Mouse (Mus musculus): ENCODE data around the gene Parn.
"Not testable (repeated sequence)": the region's sequence is repeated elsewhere in the genome, so short reads cannot be mapped to it uniquely, and the experiment has no call there.

Gene Parn

DNA sequence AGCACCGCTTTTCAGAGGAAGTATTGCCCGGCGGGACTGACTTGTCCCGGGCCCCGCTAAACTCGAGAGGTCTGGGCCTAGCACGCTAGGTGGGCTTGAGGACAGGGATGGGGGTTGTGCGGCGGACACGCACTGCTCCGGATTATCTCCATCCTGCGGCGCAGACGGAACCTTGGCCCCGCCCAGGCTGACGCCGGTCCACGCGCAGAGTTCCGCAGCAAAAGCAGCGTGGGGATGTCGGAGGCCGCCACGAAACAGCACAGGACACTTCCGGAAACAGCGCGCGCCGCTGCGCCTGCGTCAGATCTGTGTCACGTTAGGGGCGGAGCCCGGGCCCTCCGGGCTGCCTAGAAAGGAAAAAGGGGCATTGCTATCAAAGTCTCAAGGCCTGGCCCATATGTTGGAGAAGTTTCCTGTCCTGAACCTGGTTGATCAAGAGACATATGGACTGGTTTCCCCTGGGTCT, at the start of gene Parn:
Gene Parn, minus strand, starts transcription at position 293 of the 466 bp plus-strand sequence.
- peak; percentile 76 for DNase-seq (ENCODE audit: low read depth, low spot score)

DNA sequence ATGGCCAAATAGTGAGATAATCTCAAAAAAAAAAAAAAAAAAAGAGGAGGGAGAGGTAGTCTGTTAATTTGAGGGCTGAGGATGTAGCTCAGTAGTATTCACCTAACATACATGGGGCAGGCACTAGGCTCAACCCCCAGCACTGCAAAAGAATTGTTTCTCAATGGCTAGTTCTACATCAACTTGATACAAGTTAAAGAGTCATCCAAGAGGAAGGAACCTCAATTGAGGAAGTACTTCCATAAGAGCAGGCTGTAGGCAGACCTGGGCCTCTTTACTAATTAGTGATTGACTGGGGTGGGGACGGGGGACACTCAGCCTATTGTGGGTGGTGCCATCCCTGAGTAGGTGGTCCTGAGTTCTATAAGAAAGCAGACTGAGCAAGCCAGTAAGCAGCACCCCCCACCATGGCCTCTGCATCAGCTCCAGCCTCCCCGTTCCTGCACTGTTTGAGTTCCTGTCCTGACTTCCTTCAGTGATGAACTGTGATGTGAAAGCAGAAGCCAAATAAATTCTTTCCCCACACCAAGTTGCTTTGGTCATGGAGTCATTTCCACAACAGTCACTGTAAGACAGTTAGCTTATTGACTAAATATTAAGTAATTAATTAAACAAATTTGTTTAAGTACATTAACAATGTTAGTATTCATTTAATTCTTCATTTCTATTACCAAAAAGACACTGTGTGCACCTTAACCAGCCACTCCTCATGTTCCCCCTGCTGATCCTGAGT, 49.0 kb upstream of the Parn start:
- DNase-seq (ENCODE audit: low read depth, low spot score): no peak

DNA sequence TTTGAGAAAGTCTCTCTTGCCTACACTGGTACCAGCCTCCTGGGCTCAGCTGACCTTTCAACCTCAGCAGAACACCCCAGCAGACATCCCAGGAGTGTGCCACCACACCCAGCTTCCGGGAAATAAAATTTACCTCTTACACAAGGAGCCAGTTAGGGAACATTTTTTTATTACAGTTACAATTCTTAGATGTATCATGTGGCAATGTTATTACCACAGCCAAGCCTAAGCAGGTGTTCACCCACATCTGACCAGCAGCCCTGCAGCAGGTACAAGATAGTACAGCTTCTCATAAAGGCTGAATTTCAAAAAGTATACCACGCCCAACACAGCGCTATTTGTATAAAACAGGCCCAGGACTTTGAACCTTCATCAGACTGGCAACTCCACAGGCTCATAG, 46.9 kb upstream of the Parn start:
- no peak for DNase-seq (ENCODE audit: low read depth, low spot score)

DNA sequence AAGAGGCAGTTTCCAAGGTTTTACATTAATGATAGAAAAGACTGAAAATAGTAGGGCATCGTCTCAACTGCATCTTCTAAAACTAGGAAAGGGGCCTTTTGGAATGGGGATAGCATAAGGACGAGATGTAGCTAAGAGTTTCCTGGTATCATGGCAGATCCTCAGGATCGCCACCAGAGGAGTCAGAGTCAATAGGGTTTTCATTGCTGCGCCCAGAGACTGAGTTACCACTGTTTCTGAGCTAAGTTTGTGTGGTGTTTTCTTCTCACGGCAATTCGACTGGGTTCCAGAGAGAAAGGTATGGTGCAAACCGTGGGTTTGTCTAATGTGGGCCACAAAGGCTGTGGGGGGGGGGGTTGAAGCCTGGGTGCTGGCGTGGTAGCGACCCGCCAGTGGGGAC, 36.7 kb upstream of the Parn start:
- DNase-seq (ENCODE audit: low read depth, low spot score): no peak

DNA sequence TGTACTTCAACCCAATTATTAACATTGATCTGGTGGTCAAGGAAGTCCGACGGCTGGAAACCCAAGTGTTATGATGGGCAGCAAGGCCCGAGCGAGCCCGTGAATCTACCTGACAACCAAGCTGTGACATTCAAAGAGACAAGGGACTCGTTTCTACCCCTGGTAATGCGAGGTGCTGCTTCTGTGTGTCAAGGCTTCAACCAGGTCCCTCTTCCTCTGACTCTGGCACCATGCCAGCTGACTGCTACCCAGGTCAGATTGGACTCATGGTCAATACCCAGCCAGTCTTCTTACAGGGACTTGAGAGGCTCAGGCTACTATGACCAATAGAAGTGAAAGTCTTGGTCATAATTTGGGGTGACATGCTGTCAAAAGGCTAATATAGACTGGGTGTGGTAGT, 34.2 kb upstream of the Parn start:
- DNase-seq (ENCODE audit: low read depth, low spot score): no peak

DNA sequence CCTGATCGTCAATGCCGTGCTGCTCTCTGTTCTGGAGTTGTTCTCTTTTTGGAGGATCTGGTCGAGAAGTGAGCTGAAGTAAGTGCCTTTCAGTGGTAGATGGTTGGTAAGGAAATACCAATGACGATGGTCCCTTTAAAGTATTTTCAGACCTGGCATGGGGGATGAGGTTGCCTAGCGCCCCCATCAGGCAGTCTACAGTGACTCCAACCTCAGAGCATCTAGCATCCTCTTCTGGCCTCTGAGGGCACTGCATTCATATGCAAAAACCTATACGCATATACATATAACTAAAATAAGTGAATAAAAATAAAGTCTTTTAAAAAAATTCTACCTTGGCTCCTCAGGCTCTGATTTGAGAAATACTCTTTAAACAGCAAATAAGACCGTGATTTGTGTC, 31.0 kb upstream of the Parn start:
- DNase-seq (ENCODE audit: low read depth, low spot score): no peak

DNA sequence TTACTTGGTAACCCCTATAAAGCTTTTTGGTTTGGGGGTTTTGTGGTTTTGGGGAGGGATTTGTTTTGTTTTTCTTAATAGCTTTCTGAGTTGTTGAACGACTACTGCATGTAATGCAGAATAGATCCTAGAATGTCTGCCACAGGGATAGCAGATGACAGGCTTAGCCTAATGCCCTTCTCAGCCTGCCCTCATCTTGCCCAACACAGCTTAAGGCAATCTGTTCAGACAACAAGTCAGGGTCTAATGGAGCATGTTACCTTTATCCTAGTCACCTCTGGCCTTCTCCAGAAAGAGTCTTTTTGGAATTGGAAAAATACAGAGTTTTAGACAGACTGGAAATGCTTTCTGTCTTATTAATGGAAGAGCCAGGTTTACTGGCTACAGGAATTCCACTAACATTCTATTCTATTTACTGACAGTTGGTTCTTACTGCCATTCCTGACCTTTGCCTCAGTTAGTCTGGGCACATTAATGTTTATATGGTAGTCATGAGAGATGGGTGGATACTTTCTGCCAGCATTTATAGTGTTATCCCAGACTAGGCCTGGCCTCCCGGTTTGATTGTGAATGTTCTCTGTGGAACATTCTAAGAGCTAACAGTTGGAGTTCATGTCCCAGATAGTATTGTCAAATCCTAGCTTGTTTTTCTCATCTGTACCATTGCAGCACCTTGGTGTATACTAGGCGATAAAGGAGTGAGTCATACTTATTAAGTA, 10.8 kb upstream of the Parn start:
- no peak for DNase-seq (ENCODE audit: low read depth, low spot score)

DNA sequence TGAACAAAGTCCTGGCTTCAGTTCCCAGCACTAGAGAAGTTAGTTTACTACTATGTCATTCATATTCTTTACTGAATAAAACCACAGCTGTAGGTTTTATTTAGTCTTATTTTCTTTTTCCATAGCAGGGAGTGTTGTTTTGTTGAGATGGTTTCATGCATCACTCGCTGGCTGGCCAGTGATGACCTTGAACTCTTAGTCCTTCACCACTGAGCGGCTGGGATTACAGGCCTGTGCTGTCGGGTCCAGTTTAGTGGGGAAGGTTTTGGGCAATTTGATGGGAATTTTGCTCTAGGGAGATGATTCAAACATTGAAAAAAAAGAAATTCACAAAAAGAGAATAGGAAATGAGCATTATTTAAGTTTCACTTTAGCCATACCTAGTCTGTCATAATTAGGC, 6.5 kb upstream of the Parn start:
- no peak for DNase-seq (ENCODE audit: low read depth, low spot score)

DNA sequence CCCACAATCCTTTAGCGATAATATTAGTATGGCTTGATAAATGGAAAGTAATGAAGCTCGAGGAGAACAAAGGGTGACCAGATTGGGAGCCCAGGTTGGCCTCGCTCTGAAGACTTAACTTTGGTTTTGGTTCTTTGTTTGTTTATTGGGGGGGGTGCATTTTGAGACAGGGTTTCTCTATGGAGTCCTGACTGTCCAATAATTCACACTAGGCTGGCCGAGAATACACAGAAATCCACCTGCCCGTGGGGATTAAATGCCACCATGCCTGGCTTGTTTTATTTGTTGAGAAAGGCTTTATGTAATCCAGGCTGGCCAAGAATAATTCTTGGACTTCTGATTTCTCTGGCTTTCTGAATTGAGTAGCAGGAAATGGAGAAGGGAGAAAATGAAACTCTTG, 5.1 kb upstream of the Parn start:
- no peak for DNase-seq (ENCODE audit: low read depth, low spot score)

DNA sequence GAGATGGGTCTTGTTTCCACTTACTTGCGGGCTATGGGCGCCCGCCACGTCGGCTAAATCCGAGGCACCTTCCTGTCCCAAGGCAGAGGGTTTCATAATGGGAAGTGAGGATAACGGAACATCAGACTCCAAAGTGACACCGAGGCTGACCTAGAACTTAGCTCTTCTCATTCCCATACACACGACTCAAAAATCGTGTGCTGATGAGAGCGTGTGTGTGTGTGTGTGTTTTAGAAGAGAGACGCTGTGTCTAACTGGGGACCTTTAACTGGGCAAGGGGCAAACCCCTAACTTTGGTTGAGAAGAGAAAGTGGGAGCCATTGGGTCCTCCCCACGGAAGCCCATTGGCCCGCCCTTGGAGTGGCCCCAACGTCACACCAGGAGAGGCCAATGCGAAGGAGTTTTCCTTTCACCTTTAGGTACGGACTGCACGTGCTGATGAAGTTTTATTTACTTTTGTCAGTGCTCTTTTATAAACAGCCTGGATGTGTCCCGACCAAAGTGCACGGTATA, 4.5 kb upstream of the Parn start:
- DNase-seq (ENCODE audit: low read depth, low spot score): no peak

DNA sequence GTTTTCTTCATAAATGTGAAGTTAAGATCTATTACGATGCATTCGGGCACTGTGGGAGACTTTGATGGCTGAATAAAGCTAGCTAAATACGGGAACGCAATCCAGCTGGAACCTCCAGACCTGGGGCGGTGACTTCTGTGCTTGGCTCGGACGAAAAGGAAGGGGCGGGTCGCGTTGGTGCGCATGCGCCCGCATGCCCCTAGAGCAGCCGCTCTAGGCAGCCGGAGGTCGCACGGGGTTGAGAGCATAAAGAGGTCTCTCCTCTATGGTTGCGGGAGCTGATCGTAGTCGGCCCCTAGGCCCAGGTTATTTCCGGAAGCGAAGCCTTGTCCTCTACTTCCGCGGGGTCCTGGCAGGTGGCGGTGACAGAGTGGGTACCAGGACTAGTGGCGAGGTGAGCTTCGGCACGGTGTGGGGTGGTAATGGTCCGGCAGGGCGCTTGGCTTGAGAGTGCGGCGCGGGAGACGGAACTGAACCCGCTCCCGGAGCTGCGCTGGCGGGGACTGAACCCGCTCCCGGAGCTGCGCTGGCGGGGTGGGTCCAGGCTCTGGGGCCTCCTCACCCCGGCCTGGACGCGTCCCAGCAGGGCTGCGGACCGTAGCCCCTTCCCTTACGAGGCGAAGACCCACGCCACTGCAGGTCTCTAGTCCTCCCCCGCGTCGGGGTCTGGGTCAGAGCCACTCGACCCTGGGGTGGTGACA, 3.9 kb upstream of the Parn start, which contains the start of the genes Bfar and 3110001I22Rik:
Gene Bfar, plus strand, starts transcription at position 174 of the 701 bp plus-strand sequence.
Gene 3110001I22Rik, plus strand, starts transcription at position 245 of the 701 bp plus-strand sequence.
- peak; percentile 89 for DNase-seq (ENCODE audit: low read depth, low spot score)

DNA sequence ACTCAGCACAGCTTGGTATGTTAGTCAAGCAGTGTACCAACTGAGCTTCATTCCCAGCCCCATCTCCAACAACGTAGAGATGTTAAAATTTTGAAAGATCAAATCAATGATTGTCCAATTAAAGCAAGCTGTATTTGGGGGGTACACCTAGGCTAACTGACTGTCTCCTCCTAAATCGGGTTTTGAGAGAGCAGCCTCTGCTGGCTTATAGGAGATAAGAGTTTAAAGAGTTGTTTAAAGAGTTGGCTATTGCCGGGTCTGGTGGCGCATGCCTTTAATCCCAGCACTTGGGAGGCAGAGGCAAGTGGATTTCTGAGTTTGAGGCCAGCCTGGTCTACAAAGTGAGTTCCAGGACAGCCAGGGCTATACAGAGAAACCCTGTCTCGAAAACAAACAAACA, 2.9 kb upstream of the Parn start:
- DNase-seq (ENCODE audit: low read depth, low spot score): not testable (repeated sequence)

DNA sequence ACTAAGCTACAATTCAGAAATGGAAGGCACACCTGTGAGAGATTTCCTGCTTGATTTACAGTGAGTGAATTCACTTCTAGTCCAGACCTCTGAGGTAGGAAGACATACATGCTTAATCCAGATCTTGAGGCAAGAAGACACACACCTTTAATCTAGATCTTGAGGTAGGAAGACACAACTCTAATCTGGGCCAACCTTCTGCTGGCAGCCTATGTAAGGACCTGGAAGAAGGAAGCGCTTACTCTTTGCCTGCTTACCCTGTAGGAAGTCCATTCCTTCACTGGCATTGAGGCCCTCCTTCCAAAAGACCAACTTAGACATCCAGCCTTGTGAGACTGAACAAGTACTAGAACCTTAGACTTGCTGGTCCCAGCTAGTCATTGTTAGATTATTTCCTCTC, 1.3 kb upstream of the Parn start:
- no peak for DNase-seq (ENCODE audit: low read depth, low spot score)

DNA sequence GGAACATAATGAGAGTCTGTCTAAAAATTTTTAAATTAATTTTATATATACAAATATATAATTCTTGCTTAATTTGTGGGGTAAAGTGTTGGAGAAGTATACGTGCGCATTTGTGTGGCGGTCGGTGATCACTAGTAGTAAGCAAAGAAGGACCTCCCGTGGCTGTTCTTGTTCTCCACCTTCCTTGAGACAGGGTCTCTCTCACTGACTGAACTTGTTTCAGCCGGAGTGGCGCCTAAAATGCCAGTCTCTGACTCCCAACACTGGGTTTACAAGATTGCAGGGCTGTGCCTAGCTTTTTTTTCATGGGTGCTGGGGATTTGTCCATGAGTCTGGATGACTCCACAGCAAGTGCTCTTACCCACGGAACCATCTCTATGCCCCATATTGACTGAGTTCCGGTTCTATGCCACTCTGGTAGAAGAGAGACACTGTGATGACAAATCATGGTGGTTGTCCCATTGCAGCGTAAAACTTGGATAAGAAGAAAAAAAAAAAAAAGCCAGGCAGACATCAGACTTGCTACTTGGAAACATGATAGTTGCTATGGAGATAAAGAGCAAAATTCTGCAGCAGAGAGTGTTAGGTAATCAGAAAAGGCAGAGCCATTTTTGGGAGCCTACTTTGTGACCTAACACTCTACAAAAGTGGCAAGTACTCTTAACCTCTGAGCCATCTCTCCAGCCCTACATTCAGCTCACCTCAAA, 585 bp upstream of the Parn start:
- no peak for DNase-seq (ENCODE audit: low read depth, low spot score)

DNA sequence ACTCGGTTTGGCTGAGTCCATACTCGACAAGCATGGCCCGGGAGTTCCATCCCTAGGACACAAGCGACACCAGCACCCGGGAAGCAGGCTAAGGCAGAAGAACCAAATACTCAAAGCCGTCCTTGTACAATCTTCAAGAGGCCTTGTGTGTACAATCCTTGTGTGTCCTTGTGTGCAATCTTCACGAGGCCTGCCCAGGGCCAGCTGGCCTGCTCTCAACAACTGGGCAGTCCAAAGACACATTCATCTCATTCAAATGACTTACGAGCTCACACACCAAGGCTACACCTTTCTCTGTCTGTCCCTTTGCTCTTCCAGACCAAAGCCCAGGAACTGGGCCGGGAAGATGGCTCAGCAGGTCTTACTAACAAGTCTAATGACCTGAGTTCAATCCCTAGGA, 7.2 kb downstream of the Parn start:
- no peak for DNase-seq (ENCODE audit: low read depth, low spot score)

DNA sequence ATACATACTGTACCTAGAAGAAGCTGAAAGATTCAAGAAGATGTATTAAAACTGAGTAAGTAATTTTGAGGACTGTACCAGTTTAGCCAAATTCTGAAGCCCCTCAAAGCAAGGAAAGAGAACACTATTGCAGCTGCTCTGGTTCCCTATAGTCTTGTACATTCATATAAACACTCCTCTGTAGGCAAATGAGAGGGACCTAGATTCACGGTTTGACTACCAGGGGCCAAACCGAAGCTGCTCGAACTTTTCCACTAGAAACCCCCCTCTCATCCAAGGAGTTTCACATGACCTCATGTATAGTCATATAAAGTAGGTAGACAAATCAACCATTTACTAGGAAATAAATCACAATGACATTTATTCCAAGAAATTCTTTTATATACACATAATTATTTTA, 9.1 kb downstream of the Parn start:
- no peak for DNase-seq (ENCODE audit: low read depth, low spot score)

DNA sequence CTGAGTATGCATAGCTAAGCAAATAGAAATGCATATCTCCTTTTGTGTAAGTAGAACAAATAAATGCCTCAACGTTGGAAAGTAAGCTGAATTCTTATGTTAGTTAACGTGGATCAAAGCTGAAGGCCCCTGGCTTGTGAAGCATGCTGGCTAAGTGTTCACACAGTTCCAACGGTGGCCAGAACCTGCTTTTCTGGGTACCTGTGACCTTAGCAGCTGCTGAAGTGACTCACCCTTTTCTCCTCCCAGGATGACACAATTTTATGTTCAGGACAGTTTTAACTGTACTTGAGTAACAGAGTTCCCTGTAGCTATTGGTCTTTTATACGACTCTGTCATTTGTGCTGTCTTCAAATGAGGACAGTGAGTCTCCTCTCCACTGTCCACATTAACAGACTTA, 22.0 kb downstream of the Parn start:
- no peak for DNase-seq (ENCODE audit: low read depth, low spot score)

DNA sequence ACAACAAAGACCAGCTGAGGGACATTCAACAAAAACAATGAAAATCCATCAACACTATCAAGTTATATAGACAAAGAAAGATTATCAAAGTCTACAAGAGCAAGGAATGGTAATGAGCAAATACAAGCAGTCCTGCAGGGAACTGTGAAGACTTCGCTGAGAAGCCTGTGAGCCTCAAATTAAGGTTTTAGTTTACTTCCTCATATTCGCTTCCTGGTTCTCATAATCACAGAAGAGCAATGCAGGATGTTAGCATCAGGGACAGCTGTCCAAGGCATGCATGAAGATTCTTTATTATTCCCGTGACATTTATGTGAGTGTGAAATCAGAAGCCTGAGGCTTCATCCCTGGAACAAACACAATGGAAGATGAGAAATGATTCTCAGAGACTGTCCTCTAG, 23.5 kb downstream of the Parn start:
- no peak for DNase-seq (ENCODE audit: low read depth, low spot score)

DNA sequence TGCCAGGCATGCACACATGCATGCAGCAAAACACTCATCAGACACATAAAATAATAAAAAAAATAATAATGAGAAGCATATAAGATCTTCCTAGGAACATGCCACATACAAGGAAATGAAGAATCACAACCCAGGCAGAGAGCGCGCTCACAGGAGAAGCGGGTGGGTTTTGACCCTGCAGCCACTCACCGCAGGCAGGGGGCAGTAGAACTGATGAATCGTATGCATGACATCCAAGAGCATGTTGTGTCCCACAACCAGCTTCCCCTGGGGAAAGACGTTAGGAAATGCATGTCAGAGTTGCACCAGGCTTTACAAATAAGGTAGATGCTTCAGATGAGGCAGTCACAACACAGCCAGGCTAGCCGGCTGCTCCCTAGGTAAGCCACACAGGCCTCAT, 27.9 kb downstream of the Parn start:
- DNase-seq (ENCODE audit: low read depth, low spot score): no peak

DNA sequence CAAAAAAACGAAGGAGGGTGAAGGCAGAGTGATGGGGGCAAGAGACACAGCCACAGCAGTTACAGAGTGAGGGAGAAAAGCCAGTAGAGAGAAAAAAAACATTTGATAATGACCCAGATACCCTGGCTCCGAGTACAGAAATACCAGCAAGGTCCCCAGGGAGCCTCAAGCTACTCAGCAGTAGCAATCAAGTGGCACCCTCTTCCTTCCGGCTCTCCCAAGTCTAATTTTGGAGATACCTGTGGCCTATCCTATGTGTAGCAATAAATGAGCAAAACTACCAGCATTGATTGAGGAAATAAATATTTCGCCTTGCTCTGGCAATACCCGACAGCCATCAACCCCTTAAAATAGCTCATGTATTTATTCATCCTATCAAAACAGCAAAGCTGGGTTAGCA, 28.5 kb downstream of the Parn start:
- no peak for DNase-seq (ENCODE audit: low read depth, low spot score)

DNA sequence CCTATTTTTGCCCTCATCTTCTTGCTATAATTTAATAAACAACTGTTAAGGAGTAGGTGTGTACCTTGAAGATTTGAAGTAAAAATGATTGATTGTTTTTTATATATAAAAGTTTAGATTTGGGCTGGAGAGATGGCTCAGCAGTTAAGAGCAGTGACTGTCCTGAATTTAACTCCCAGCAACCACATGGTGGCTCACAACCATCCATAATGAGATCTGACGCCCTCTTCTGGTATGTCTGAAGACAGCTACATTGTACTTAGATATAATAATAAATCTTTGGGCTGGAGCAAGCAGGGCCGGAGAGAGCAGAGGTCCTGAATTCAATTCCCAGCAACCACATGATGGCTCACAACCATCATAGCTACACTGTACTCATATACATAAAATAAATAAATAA, 29.8 kb downstream of the Parn start:
- DNase-seq (ENCODE audit: low read depth, low spot score): not testable (repeated sequence)

DNA sequence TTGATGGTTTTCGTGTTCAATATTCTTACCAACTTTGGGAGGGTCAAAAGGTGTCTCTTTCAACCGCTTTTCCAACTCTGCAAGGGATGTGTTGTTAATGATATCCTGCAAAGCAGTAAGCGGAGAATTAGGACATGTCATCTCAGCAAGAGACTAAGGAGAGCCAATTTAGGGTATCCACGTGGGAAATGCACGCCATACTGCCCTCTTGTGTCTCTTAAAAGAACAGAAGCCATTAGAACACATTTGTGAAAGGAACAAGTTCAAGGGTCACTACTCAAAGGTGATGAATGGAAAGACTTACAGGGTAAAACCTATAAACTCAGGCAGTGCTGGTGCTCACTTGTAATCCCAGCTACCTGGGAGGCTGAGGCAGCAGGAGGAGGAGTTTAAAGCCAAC, 39.6 kb downstream of the Parn start:
- no peak for DNase-seq (ENCODE audit: low read depth, low spot score)

All from brain, embryonic 18.5 days (tissue).